22 mouse cellular contexts compared by ENCODE assay signal in genomic region chr14:9658445-9658844, GRCm38 (mm10).
DNase-seq lines count a peak whose midpoint lies in the region; TF ChIP-seq lines count a peak whose summit lies in the region.
"Had no signal": no experiment of that assay in that cellular context is flagged by ENCODE, and none has a peak within 500 bp of the region (broad histone marks: within the 10 kb centered on the region; RNA-seq: fewer than 3 reads in every experiment).

No protein-coding gene starts in this region.

- in situ Hi-C loops in ES-E14 (cut with MboI; ENCODE audit: low sequenced_read_pairs in 2 of 2, unreplicated experiment in 2 of 2), result no loop called here

- peak; percentile 30 for DNase-seq in ES-CJ7 (ENCODE audit: low read depth, low spot score)
- DNase-seq in ES-E14 (ENCODE audit: low read depth, low spot score), result no peak
- DNase-seq in R1 (ENCODE audit: low read depth, low spot score), result peak; percentile 54
- DNase-seq in ZHBTc4 (ENCODE audit: low read depth, low spot score), result peak; percentile 16
- no peak for DNase-seq in right cerebral cortex, adult 2 months (ENCODE audit: low spot score in 2 of 2)
- no peak for DNase-seq in lung, adult 18-20 months
- no peak for DNase-seq in heart, adult 8-10 months (ENCODE audit: low spot score)
- DNase-seq in layer of hippocampus, postnatal 14 days (ENCODE audit: low spot score in 2 of 2), result no peak
- DNase-seq: adrenal gland, adult 2 months; adrenal gland, adult 8-10 months; adrenal gland, postnatal 10 days; adrenal gland, postnatal 14 days; adrenal gland, postnatal 25 days; adrenal gland, postnatal 36 days; B cell, adult 2 months; cerebellum, adult 11 months; cerebellum, adult 11-12 months; cerebellum, adult 18-20 months; cerebellum, adult 2 months; cerebellum, adult 8-10 months; cerebellum, adult 9-10 months had no signal

- no peak overlapping the region for H3K27ac ChIP-seq in ES-E14 (ENCODE audit: insufficient read depth, low read depth, low read length, poor library complexity, severe bottlenecking)

- no peak overlapping the region for H3K4me3 ChIP-seq in ES-E14 (ENCODE audit: insufficient read depth in 1 of 2, low read depth in 1 of 2, low read length in 2 of 2, poor library complexity in 1 of 2, severe bottlenecking in 1 of 2)

- H3K9ac ChIP-seq in ES-E14 (ENCODE audit: insufficient read depth, low read depth, low read length, poor library complexity, severe bottlenecking), result no peak overlapping the region

- H3K4me1 ChIP-seq in ES-E14 (ENCODE audit: control insufficient read depth in 2 of 2, insufficient read depth in 2 of 2, low read length in 2 of 2, poor library complexity in 1 of 2), result no peaks in the 10 kb centered on the region

- no peaks in the 10 kb centered on the region for H3K9me3 ChIP-seq in ES-E14 (ENCODE audit: control insufficient read depth, insufficient read depth, low read depth, low read length)
- H3K9me3 ChIP-seq: G1E had no signal

- H3K36me3 ChIP-seq in ES-E14 (ENCODE audit: control insufficient read depth, insufficient read depth, low read length, poor library complexity, severe bottlenecking), result no peaks in the 10 kb centered on the region
- H3K36me3 ChIP-seq: G1E had no signal

TF ChIP-seq in ES-E14, 5 proteins besides CTCF, POLR2A, EP300 and RAD21:
- TF ChIP-seq CHD2 (IDR thresholded peaks at IDR 0.05; ENCODE audit: low read depth, low read length), result 0 out of 2 replicates have a peak, but pooled peaks have one; percentile 32
- no peak for TF ChIP-seq ZC3H11A (IDR thresholded peaks at IDR 0.05; ENCODE audit: borderline replicate concordance, low read depth, low read length)

Comparison
In these comparisons a context has a peak if more than half of its experiments do, and no peak if none do; other contexts are left out.
1. DNase-seq: peak in ES-CJ7 (single experiment), R1 (single experiment) and ZHBTc4 (single experiment); none in ES-E14 (single experiment), right cerebral cortex, adult 2 months (0 of 2), lung, adult 18-20 months (0 of 2), heart, adult 8-10 months (single experiment) and layer of hippocampus, postnatal 14 days (0 of 2).